Mouse (Mus musculus): ENCODE results near the gene Il18rap. TPM values are rescaled to one million over a fixed set of nuclear protein-coding genes. Genes with fewer than 3 reads are reported as not detected.

Gene Il18rap
- total RNA-seq (2021), result under 1 TPM; 0.07 to 0.25 TPM

DNA sequence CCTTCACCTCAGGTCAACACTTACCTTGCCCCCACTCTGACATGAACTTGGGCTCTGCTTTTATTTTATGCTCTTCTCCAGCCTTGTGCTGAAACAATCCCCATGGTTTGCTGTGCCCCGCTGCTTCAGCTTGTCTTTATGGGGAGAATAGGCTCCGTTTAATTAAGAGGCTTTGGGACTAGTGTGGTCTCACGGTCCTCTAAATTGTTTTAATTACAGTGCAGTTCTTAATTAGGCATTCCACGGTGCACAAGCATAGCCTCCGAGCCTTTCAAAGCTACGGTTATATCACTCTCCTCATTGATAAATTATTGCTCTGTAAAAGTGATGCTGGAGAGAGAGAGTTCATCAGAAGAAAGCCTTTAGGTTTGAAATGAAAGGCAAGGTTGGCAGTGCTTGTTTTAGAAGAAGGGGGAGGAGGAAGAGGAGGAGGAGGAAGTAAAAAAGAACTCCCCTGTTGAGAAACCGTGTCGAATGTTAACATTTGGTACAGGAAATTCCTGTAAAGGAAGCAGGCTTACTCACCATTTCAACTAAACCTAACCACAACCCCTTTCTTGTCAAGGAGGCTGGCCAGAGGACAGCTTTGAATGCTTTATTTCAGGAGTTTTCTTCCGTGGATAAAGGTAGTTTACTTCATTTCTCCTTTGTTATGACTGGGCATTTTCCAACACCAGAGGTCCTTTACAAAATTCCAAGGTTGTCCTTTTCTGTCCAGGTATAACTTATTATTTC is at the start of gene Il18rap:
Gene Il18rap (plus strand): TSS at position 512 of the 735 bp plus-strand sequence.
- DNase-seq, result no peak

GRCm38 (mm10) chr1:40465477-40466430 is 49.4 kb upstream of the Il18rap start, which contains the start of gene Il18r1:
Gene Il18r1 (plus strand): TSS chr1:40465552.
- peak; percentile 17 for DNase-seq

DNA sequence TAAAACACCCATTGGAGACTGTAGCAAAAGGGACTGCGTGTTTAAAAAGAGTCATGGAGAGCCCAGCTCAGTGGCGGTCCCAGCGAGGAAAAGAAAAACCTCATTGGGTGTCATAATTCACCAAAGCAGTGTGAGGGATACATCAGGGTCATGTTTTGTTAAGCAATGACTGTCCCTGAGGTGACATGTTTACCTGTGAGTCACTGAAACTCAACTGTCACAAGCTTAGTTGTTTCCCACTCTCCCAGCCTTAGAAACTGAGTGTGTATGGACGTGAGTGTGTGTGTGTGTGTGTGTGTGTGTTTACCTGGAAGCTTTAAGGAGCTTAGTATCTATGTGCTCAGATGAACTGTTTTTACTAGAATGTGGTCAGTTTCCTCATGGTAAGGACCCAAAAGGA is 47.9 kb upstream of the Il18rap start:
- no peak for DNase-seq

GRCm38 (mm10) chr1:40468805-40469204 is 46.4 kb upstream of the Il18rap start:
- DNase-seq, result no peak

- no peak for DNase-seq
These were observed 45.3 kb upstream of the Il18rap start for GRCm38 (mm10) chr1:40469900-40470299.

GRCm38 (mm10) chr1:40472401-40472800 is 42.8 kb upstream of the Il18rap start:
- no peak for DNase-seq

DNA sequence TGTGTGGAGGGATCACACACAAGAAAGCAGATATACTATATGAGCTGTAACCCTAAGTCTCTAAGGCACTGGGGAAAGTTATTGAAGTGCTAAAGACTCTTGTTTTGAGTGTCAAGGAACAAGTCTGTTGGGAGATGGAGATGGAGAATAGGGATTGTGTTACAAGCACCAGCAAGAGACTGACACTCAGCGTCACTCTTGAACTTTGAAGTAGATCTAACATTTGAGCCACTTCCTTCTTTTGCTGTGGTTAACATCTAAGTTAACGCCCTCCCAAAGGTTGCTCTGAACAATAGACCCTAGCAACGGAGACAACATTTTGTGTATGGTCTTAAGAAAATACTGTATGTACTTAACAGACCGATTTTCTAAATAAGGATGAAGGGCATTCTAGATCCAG is 41.5 kb upstream of the Il18rap start:
- DNase-seq, result no peak

DNA sequence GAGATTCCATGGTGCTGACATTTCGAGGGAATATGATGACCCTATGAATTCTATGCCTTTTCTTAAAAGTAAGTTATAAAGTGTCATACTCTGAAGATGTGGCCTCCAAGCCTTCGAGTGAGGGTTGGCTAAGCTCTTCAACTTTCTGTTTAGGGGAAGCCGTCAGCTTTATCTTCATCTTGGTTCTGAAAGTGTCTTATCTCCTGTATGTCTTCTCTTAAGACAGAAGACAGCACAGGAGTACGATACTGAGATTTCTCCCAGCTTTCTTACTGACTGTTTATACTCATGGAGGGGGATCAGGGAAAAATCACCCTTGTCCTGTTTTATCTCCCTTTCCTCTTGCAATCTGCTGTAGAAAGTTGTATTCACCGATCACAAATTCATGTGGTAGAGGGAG is 40.8 kb upstream of the Il18rap start:
- no peak for DNase-seq

DNA sequence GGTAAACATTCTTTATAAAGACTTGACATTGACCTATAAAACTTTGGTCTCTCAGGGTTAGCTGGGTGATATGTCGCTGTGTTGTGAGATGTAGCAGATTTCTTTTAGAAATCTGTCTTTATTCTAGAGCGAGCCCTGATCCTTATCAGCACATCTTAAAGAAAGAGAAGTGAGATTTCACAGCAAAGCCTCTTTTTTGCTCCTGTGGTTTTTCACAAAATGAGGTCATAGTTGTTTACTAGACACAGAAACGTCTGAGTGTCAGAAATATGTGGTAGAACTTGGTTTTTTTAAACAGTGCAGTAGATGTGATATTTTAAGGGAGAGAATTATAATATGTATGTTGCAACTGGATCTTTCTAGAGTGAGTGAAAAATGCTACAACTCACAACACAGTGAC is 39.5 kb upstream of the Il18rap start:
- DNase-seq, result no peak

DNA sequence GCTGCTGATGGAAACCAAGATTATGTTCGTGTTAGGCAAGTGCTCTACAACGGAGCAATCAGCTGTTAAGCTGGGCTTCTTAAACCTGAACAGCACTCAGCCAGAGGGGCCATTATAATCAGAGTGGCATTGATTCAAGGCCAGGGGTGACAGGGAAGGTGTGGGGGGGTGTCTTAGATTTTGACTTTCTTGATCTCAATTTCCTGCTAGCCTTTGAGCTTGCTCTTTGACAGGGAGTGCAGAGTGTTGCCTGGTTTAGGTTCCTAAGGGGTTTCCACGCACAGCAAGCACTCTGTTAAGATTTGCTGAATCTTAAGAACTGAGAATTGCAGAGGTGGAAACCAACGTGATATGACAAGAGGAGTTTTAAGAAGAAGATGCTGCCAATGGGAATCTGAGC is 38.4 kb upstream of the Il18rap start:
- no peak for DNase-seq

GRCm38 (mm10) chr1:40479505-40479923 is 35.6 kb upstream of the Il18rap start:
- no peak for DNase-seq

GRCm38 (mm10) chr1:40494594-40494993 is 20.6 kb upstream of the Il18rap start:
- DNase-seq, result no peak

DNA sequence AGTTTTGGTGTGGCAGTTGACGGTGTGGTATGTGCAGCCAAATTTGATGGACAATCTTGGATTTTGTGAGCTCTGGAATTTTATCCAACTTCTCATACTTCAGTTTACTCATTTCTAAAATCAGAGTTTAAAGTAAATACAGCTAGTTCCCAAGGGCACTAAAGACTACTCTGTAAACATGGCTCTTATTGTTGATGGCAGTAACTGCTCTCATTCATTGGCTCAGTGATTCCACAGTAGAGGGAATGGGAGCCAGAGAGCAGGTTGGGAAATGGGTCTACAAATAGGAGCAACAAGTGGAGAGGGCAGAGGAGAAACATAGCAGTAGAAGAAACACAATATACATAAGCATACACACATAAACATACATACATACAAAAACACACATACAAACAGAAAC is 15.5 kb upstream of the Il18rap start:
- DNase-seq, result no peak

DNA sequence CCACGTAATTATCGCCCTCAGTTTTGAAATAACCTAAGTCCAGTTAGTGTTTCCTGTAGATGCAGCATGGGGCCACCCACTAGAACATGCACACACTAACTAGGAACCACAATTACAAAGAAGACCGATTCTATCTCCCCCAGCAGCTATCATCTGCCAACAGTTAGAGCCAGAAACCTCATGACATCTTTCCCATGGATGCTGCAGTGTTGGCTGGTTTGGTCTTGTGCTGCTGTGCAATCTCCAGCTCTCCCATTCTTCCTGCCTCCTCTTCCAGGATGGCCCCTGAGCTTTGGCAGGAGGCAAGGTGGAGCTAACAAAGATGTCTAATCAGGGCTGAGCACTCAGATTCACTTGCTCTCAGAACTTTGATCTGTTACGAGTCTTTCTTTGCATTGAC is 14.0 kb upstream of the Il18rap start:
- DNase-seq, result no peak

DNA sequence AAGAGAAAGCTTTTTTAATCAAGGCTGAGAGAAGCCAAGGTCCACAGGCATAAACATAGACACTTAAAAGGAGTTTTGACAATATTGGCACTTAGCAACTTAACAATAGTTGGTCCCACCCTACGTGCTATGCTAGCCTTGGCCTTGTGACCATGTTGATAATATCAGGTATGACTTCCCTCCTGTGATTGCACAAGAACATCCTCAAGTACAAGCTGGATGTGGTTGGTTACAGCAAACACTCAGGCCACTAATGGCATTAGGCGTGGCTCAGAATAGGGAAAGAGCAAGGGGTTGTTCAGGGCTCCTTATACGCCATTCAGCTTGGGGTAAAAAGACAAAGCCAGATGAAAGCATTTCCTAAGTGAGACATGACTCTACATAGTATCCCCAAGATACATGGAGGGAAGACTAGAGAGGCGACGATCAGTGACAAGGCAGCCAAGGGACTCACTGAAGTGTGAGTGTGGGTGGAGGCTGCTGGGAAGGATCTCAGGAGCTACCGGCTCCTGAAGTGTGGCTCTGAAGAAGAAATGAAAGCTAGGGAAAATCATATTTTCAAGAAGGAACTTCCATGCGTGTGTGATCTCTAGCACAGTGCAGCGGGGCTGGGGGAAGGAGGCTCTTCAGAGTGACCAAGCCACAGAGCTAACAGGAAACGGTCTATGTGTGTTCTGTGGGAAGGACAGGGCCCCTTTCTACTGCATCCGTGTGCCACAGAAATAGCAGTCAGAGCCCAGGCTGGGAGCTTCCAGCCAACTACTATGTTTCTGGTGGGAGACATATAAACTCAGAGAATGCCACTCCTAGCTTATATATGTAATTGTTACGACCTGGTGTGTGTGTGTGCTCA is 13.4 kb upstream of the Il18rap start:
- no peak for DNase-seq

DNA sequence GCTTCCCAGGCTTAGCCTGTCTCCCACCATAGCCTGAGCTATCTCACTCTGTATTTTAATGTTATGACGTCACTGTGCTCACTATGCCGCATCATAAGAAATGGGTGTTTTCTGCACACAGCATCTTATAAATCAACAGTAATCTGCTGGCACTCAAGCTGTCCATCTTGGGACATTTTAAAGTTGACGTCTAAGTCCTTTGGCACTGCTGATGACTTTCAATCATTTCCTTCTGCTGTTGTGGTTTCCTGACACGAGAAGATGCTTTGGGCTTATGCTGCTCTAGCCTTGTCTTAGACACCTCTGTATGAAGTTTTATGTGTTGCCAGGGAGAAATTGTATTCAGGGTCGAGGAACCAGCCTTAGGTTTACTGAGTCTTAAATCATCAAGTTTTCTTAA is 10.6 kb upstream of the Il18rap start:
- no peak for DNase-seq

DNA sequence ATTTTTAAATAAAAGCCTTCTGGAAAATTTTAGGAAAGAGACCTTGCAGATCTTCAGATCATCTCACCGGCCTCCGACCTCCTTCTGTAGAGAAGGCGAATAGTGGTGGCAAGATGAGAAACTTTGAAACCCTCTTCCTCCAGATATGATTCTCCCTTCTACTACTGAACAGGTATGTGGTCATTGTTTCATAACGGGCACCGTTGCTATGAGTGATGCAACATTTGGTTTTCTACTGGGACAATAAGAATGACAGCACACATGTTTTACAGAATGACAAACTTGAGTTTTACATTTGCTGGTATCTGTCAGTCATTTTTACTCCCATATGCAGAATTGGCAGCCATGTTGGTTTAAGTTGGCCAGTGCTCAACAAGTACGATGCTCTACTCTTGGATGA is 1.2 kb downstream of the Il18rap start:
- no peak for DNase-seq

DNA sequence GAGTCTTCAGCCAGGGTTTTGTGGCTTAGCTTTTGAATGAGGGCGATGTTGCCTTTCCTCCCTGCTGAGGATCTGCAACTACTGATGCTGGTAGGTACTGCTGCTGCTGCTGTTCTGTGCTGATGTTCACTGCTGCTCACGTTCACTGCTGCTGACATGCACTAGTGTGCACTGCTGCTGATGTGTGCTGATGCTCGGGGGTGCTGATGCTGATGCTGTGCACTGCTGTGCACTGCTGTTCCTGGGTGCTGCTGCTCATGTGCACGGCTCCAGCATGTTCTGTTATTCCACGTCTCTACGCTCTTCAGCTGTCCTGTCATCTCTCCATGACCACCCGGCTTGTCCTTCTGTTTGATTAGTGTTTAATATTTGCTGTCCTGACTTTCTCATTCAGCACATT is 7.8 kb downstream of the Il18rap start:
- DNase-seq, result no peak

GRCm38 (mm10) chr1:40523971-40524722 is 9.0 kb downstream of the Il18rap start:
- no peak for DNase-seq

DNA sequence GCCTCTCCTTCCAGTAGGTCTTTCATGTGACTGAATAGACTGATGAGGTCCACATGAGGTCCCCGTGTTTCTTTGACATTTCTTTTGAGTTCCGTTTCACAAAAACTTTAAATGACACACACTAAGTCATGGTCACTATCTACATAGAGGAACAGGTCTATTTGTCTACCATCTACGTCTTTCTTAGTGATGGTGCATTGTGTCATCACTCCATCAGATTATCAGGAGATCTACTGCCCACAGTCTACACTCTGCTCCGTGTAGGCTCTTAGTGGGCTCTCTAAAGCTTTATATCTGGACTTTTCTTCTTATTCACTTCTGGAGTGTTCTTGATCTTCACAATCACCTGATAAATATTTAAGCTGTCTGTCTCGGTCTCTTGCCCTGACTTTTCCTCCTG is 14.1 kb downstream of the Il18rap start:
- DNase-seq, result no peak

GRCm38 (mm10) chr1:40537577-40537976 is 22.4 kb downstream of the Il18rap start:
- DNase-seq, result peak; percentile 6

DNA sequence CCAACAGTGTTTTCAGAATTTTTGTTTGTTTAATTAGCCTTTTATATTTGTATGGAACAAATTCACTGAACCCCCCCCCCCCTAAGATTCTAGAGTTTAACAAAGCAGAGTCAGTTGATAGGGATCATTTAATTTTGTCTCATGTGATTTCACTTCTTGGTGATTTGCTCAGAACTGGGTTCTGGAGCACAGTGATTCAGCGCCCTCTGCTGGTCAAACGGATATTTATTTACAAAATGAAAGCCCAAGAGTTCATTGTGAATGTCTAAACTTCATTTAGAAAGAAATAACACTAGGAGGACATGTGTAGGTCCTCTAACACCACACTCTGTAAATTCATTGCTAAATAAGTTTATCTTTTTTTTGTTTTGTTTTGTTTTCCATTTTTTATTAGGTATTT is 29.5 kb downstream of the Il18rap start:
- DNase-seq, result peak; percentile 72

All from heart, postnatal 4 days (tissue).